Mouse (Mus musculus) brain, embryonic 14.5 days (tissue): ENCODE measurements around the gene Plekhj1.

Experiments
- CTCF ChIP-seq: fragments of 200-500 bp; IDR thresholded peaks from 2 replicates; pipeline ENCODE4 v1.5.1; 2012; ENCODE audit warnings: inconsistent platforms, mild to moderate bottlenecking, moderate library complexity, borderline replicate concordance; ENCODE audit not compliant: insufficient read depth, insufficient read length; ENCODE audit errors: extremely low read depth
- POLR2A ChIP-seq: fragments of 200-500 bp; IDR thresholded peaks from 2 replicates; pipeline ENCODE4 v1.6.1; 2012; ENCODE audit warnings: mild to moderate bottlenecking, inconsistent platforms, borderline replicate concordance; ENCODE audit not compliant: poor library complexity, insufficient read depth, insufficient read length, severe bottlenecking; ENCODE audit errors: extremely low read depth

DNA sequence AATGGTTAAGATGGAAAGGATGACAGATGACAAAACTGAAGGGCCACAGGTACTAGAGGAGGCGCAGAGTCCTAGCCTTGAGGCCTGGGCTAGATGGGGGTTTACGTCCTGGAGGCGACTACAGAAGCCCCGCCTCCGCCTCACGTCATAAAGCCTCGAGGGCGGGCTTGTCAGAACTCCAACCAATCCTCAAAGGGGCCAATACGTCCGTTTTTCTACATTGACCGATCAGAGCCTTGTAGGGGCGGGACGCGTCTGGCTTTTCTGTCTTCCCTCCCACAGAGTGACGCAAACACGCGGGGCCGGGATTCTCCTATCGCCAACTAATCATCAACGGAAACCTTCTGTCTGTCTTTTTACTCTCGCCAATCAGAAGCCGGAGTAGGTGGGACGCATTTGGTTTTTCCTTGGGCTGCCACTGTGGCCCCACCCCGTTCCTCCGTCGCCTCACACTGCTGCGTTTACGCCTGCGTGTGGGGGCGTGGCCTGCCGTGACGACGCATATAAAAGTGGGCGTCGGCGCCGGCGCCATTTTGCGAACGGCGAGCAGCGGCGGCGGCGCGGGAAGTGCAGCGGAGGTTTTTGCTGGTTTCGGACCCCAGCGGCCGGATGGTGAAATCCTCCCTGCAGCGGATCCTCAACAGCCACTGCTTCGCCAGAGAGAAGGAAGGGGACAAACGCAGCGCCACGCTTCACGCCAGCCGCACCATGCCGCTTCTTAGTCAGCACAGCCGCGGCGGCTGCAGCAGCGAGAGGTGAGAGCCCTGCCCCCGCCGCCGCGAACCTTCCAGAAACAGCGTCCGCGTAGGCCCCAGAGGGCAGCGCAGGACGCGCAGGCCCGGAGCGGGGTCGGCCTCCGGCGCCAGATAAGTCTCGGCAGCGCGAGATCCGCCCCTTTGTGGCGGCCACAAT, 28.0 kb upstream of the Plekhj1 start, which contains the start of gene Oaz1:
- TF ChIP-seq CTCF, result no peak
- peak; percentile 77 for TF ChIP-seq POLR2A
